Mouse (Mus musculus): Measurements from ENCODE around the gene Mmp8.

Mmp8 gene

DNA sequence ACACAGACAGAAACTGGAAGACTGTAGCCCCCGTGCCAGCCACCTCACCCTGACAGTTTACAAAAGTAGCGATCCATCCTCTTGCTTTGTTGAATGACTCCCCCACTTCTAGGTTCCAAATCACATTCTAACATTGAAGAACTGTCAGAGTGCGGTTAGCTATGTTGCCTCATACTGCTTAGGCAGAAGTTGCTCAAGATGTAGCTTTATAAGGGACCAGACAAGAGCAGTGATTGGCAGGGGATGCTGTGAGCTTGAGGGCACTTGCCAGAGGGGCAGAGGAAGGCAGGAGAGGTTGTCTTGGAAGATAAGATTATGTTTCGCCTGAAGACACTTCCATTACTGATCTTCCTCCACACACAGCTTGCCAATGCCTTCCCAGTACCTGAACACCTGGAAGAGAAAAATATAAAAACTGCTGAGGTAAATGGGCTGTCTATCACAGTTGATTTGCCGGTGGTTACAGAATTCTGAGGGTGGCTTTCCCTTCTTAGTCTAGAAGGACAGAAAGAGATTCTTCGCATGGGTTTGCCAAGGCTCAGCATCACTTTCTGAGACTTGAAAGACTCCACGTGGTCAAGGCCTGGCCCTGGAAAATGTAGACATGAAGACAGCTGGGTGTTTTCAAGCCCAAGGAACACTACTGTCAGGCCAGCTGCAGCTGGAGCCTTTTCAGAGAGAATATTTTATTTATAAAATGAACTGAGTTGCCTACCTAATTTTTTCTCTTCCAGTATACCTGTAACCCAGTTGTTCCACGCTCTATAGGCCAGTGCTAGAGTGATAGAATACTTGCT lies at the start of gene Mmp8:
Gene Mmp8, plus strand, starts transcription at position 236 of the 797 bp plus-strand sequence.
- no peak for DNase-seq (ENCODE audit: low spot score)

DNA sequence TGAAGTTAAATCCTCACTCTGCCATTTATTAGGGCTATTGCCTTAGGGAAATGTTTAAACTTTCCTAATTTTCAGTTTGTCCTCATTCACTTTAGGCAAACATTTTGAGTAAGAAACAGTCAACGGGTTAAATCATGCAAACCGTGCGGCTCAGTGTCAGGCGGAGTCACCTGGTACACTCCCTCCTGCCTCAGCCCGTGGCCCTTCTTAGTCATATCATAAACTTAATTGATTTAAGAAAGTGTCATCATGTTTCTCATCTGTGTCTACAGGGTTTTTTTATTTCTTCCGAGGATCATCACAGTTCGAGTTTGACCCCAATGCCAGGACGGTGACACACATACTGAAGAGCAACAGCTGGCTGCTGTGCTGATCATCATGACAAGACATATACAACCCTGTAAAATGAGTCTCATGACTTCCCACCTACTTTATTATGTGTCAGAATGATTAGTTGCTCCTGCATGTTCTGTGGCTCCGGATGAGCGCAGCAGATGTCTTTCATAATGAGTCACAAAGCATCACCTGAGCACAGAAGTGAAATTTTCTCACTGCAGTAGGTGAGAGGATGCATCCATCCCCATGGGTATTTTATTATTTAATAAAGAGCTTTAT lies 48.5 kb upstream of the Mmp8 start:
- no peak for DNase-seq (ENCODE audit: low spot score)

DNA sequence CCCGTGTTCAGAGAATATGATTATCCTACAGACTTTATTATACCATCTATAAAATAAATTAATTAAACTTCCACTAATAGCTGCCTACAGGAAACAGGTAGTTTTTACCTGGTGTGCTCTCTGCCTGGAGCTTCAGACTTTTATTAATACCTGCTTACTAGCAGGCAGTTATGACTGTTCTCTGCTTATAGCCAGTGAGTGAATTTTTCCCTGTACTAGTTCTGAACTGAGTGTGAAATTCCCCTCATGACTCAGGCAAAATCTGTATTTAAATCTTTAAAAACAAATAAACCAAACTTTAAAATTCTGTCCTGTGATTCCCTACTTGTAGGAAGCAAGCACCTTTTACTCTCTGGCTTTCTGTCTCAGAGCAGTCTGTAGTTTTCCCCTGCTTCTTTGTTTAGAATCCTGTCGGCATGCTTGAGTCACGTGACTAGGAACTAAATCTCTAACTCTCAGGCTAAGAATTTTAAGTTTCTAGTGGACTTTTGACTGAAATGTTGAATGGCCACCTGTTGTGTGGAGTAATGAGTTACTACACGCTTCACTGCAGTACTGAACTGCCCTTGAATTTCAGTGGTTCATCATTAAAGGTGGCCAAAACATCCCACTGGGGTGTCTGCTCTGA lies 40.2 kb upstream of the Mmp8 start:
- DNase-seq (ENCODE audit: low spot score) = no peak

DNA sequence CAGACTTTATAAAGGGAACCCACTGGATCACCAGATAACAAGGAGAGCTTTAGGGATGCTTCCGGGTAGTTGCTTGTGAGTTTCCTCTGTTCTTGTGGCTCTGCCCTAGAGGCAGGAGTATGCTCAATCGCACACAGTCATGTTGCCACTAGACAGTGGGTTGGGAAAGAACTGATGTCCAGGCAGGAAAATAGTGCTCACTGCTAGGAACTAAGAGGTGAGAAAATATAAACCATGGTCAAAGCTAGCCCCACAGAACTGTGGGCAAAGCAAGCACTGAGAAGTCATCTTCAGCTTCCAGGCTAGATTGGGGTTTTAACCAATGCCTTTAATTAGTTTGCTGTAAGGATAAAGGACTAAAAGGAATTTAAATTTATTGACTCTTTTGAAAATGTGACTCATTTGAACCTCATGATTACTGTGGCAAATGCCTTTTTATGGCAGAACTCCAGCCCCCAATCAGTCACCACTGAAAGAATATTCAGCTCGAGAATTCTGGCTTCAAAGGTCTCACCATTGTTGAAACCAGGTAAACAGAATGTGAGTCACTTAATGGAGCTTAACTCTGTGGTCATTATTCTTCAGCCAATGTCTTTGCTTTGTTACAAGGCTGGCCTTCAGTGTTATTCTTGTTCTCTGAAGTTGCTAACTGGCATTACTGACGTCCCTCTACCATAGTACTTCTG lies 31.9 kb upstream of the Mmp8 start:
- no peak for DNase-seq (ENCODE audit: low spot score)

DNA sequence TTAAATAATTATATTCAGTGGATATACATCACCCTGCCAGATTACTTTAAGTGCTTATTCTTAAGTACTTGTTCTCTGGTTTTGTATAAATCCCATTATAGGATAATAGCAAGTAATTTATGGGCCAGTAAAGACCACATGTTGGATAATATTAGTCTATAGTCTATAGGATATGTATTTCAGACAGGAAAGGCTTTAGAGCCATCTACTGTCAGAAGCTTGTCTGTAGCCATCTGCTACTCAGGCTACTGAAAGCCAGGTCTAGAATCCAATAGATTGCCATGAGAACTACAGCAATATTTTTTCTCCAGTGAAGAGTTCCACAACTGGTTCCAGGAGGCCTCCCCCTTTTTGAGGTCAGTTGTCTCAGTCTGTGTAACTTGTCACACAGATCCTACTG lies 15.5 kb upstream of the Mmp8 start:
- no peak for DNase-seq (ENCODE audit: low spot score)

DNA sequence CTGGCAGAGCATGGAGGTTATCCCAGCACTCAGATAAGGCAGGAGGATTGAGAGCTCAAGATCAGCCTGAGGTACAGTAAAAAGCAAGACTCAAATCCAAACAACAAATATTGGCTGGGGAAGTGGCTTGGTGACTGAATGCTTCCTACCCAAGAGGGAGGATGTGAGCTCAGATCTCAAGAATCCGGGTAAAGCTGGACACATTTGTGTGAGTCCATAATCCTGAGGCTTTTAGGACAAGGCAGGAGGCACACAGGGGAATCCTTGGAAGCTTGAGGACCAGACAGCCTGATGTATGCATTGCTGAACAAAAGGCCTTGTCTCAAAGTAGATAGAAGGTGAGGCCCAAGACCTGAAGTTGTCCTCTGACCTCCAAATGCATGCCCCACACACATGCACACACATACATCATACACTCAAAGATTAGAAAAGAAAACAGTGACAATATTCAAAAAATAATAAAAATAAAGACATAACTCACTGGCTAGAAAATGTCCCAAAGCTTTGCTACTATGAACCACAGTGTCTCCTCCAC lies 13.3 kb upstream of the Mmp8 start:
- DNase-seq (ENCODE audit: low spot score) = no peak

DNA sequence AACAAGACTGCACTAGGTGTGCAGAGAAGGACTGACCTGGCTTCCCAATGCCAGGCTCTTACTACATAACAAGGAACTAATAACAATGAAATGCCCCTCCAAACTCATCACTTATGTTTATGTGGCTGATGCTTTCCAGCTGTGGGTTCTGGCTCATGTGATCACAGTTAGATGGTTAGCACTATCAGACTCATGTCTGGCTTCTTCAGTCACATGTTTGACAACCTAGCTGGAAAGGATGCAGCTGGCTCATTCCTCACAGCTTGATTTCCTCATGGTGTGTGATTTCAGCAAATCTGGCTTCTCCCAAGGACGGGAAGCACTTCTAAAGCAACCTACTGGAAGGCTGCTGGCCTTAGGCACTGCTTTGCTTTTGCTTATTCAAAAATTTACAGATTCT lies 12.8 kb upstream of the Mmp8 start:
- no peak for DNase-seq (ENCODE audit: low spot score)

DNA sequence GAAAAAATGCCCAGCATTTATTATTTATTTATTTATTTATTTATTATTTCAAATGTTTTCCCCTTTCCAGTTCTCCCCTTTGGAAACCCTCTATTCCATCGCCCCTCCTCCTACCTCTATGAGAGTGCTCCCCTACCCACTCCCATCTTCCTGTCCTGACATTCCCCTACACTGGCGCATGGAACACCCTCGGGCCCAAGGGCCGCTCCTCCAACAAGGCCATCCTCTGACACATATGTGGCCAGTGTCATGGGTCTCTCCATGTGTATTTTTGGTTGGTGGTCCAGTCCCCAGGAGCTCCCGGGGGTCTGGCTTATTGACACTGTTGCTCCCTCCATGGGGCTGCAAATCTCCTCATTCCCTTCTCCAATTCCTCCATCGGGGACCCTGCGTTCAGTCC lies 12.3 kb upstream of the Mmp8 start:
- no peak for DNase-seq (ENCODE audit: low spot score)

DNA sequence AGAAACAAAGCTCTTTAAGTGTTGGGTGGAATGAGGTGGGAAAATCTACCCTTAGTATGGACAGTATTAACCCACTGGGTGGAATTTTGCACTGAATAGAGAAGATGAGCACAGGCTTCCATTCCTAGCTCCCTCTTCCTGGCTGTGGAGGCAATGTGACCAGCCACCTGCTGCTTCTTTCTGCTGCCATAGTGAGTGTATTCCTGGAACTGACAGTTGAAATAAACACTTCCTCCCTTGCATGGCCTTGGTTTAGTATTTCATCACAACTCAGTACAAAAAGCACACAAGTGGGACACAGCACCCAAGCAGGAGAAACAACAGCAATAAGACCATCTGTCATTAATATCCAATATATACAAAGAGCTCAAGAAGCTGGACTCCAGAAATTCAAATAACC lies 6.3 kb upstream of the Mmp8 start:
- no peak for DNase-seq (ENCODE audit: low spot score)

DNA sequence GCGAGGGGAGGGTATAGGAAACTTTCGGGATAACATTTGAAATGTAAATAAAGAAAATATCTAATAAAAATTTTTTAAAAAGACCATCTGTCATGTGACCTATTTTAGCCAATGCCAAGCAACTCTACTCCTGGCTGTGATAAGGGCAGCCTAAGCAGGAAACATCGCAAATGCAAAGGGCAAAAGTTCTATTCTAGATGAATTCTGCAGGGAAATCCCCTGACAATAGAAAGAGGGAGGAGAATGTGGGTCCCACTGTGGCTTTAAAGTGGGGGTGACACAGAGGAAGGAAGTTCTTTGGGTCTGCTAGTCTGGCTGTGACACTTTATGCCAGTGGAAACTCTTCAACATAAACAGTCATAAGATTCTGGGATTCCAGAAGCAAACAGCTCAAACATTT lies 4.7 kb upstream of the Mmp8 start:
- no peak for DNase-seq (ENCODE audit: low spot score)

DNA sequence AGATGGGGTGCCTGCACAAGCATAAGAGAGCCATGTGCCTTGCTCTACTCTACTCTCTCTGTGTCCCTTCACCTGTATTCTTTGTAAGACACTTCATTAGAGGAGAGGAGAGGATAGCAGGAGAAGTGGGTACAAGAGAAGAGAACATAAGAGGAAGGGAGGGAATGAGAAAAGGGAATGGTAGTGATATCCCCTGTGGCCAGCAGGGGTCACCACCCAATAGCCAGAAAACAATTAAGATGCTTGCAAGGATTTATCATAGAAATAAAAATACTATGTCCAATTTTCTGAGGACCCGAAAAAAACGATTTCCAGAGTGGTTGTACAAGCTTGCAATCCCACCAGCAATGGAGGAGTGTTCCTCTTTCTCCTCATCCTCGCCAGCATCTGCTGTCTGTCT lies 3.9 kb upstream of the Mmp8 start:
- peak; percentile 15 for DNase-seq (ENCODE audit: low spot score)

DNA sequence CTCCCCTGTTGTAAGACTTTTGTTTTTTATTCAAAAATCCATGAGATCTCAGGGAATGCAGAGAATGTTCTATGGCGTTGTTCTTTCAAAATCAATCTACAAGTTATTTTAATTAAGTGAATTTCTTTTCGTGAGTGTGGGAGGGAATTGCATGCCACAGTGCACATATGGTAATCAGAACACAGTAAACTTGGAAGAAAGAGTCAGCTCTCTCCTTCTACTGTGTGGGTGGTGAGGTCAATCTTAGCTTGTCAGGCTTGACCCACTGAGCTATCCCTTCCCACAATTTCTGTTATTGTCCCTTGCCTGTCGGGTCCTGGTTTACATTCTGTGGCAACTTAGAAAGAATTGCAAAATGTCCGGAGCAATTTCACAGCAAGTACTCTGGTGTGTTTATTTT lies 1.8 kb downstream of the Mmp8 start:
- DNase-seq (ENCODE audit: low spot score) = no peak

DNA sequence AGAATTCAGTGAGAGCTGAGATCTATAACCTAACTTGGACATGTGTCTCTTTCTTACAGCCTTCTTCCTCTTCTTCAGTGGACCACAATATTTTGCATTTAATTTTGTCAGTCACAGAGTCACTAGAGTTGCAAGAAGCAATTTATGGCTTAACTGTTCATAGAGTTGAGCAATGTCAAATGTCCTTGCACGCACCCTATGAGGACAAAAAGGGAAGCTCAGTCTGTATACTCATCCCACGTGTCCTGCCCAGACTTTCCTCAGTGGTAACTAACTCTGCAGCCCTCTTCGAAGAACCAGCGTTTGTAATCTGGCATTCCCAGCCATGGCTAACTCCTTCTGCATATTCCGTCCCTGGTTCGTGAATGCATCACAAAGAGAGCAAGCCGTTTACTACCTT lies 9.1 kb downstream of the Mmp8 start:
- DNase-seq (ENCODE audit: low spot score) = no peak

DNA sequence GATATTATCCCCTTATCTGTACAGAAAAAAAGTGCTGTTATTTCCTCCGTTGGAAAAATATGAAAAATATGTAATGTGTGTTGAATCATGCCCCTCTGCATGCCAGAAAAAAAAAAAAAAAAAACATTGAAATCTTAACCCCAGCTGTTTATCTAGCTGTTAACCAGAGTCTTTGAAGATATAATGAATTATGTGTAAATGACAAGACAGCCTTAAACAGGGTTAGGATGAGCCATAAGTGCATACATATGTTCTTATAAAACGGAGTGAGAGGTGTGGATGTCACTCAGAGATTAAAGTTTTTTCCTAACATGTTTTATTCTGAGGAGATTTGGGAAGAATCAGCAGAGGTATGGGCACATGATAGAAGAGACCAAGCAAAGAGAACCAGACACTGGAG lies 9.7 kb downstream of the Mmp8 start:
- no peak for DNase-seq (ENCODE audit: low spot score)

DNA sequence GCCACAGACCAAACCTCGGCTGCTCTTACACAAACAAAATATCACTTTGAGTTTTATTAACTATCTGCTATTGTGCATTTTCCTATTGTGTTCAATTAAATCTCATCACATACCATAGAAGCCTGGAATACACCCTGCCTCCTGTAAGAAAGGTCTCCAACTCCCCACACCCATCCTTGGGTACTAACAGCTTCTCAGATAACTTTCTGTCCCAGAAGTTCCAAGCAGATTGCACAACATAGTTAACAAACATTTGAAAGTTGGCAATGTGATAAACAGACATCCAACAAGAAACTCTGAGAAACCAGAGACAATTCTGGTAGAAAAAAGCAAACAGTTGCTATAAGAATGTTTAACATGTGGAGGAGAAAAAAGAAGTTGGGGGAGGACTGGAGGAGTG lies 12.2 kb downstream of the Mmp8 start:
- no peak for DNase-seq (ENCODE audit: low spot score)

DNA sequence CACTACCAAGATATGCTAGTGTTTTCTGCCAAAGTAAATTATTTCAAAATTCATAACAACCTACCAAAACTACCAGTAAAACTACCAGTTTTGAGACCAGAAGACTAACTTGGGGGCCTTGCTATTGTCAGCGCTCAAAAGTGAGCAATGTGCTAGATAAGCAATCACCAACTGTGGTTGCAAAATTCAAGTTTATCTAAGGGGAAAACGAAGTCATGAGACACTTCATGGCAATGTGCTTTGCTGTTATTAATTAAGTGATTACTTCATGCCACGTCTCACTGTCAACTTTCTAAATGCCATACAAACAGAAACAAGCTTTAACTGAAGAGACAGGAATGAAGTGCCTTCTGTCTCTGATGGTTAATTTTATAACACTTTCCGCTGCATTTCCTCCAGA lies 12.9 kb downstream of the Mmp8 start, which contains the start of gene Mmp27:
Gene Mmp27, plus strand, starts transcription at position 235 of the 400 bp plus-strand sequence.
- DNase-seq (ENCODE audit: low spot score) = no peak

DNA sequence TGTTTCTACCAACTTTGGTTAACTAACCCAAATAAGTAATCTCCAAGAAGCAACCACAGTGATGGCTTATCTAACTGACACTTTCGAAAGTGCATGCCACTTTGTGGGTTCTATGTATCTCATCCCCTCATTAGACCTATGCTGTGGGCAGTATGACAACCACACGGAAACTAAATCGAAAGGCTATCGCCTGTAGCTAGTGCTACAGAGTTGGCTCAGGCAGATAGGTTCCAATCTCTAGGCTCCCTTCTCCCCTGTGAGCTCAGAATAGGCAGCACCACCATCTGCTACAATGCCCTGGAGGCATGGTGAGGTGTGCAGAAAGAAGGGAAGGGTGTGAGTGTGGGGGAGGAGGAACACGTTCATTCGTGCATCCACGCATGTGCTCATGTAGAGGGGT lies 13.9 kb downstream of the Mmp8 start:
- no peak for DNase-seq (ENCODE audit: low spot score)

DNA sequence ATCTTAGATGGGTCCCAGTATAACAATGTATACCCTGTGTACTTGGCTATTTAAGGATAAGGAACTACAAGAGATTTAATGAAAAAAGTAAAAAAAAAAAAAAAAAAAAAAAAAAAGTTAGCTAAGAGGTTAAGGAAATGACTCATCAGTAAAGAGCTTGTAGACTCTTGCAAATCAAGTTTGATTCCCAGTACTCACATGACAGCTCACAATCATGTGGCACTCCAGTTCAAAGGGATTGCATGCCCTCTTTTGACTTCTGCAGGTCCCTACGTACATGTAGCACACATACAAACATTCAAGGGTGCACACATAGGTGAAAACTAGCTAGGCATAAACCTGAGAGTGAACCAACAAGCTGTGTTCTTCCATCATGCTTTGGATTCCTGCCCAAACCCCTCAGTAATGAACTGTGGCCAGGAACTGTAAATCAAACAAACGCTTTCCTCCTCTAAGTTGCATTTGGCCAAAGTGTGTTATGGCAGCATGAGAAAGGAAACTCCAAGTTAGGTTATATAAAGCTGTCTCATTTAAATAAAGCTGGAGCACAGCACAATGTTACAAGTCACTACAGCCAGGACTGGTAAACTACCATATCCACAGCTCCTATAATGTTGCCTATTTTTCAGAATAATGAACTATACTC lies 14.5 kb downstream of the Mmp8 start:
- DNase-seq (ENCODE audit: low spot score) = no peak

DNA sequence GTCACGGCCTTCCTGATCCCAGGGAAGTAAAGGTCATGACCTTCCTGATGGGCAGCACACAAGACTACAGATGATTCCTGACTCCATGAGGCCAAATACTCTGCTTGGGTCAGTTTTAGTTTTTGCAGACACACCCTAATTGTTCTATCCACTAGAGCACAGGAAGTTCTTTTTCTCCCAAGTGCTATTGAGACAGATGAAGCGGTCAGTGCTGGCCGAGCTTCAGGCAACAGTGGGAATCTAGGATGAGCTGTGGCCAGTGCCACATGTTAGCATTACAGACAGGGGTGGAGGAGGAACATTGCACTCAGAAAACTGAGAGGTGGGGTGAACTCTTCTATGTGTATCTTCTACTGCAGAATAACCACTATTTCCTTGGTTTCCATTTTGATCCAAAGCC lies 17.3 kb downstream of the Mmp8 start:
- DNase-seq (ENCODE audit: low spot score) = no peak

DNA sequence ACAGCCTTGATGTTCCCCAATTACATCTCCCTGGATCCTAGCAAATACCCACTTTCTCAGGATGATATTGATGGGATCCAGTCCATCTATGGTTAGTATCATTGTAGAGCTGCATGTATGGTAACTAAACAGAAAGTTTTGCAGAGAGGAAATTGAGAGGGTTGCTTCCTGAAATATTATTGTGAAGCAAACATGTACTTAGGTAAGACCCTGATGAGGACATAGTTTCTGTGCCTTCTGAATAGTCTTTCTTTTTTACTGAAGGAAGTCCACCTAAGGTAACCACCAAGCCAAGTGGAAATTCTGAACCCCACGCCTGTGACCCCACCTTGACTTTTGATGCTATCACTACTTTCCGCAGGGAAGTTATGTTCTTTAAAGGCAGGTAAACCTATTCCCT lies 19.1 kb downstream of the Mmp8 start:
- DNase-seq (ENCODE audit: low spot score) = no peak

DNA sequence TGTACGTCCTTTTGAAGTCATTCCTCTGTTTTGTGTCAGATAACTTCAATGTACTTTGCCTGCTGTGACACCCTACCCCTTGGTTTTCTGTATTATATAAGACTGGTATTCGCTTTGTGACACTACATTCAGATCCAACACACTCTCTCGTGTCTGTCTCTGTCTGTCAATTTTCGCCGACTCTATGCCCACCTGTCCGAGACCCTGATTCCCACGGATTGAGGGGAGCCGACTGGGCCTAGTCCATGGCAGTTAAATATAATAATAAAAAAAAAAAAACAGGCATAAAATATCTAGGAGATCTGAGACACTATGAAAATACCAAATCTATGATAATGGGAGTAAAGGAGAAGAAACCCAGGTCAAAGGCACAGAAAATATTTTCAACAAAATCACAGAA lies 31.8 kb downstream of the Mmp8 start:
- DNase-seq (ENCODE audit: low spot score) = no peak

DNA sequence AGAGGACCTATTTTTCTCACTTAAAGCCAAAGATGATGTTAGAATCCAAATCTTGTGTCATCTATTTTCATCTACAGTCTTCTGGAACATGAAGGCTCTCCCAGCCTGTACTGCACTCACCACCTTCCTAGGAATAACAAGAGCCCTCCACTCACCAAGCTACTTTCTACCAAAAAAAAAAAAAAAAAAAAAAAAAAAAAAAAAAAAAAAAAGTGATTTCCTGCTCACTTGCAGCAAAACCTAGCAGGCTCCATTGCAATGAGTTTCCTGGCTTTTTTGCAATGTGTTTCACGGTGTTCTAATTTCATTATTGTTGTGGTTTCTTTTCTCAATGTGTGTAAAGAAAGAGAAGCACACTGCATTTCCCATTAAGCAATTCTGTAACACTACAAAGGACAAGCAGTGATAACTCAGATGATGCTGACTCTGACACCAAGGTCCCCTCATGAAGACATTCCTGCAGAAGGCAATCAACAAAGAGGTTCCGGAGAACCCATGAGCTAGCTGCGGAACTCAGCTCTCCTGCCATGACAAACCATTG lies 35.1 kb downstream of the Mmp8 start:
- DNase-seq (ENCODE audit: low spot score) = no peak
